Mouse (Mus musculus) spleen, adult 2 months (tissue): ENCODE measurements around the gene Fkbp2.

Experiments
- CTCF ChIP-seq: fragments of 200-500 bp; IDR thresholded peaks from 2 replicates; pipeline ENCODE4 v1.5.1; 2011; ENCODE audit warnings: mild to moderate bottlenecking, inconsistent platforms; ENCODE audit not compliant: insufficient read depth, insufficient read length, insufficient replicate concordance; ENCODE audit errors: extremely low read depth
- POLR2A ChIP-seq: fragments of 200-500 bp; IDR thresholded peaks from 2 replicates; pipeline ENCODE4 v1.6.1; 2011; ENCODE audit warnings: low read depth, low read length, inconsistent platforms

- no peak for TF ChIP-seq POLR2A
- TF ChIP-seq CTCF: no peak
These were observed 1.7 kb downstream of the Fkbp2 start for GRCm38 (mm10) chr19:6978639-6978974.
